Mouse (Mus musculus): Measurements from ENCODE around the gene Gm4981. TPM values are rescaled to one million over a fixed set of nuclear protein-coding genes. Genes with fewer than 3 reads are reported as not detected.

Gm4981 gene
- not detected in 2 replicates for polyA plus RNA-seq (2012; rRNA removed)

GRCm38 (mm10) chr10:58236613-58237012 is at the start of gene Gm4981:
TSS of gene Gm4981 (minus strand) at chr10:58236701.

GRCm38 (mm10) chr10:58255213-58255892 is 18.9 kb upstream of the Gm4981 start, which contains the start of gene Gcc2:
TSS of gene Gcc2 (plus strand) at chr10:58255497.

GRCm38 (mm10) chr10:58232641-58232969 is 3.9 kb downstream of the Gm4981 start, which contains the start of gene Duxf3:
TSS of gene Duxf3 (minus strand) at chr10:58232675.

GRCm38 (mm10) chr10:58224827-58225785 is 11.4 kb downstream of the Gm4981 start, which contains the start of gene AW822073:
TSS of gene AW822073 (minus strand) at chr10:58224930.

Other genes starting within 250 kb of the Gm4981 start
- not detected in 2 replicates for gene AW822073, start 11.8 kb downstream of the Gm4981 start, polyA plus RNA-seq (2012; rRNA removed)
- 0.07 TPM in 1 of 2 replicates, not detected in the other for gene Duxf3, start 4.0 kb downstream of the Gm4981 start, polyA plus RNA-seq (2012; rRNA removed)
- 8.9 and 12.7 TPM in 2 replicates for gene Gcc2, start 18.8 kb upstream of the Gm4981 start, polyA plus RNA-seq (2012; rRNA removed)
- gene Lims1, start 86.8 kb upstream of the Gm4981 start, polyA plus RNA-seq (2012; rRNA removed), result 7.9 and 12.9 TPM in 2 replicates
- 1.5 and 1.9 TPM in 2 replicates for gene Ranbp2, start 210.2 kb upstream of the Gm4981 start, polyA plus RNA-seq (2012; rRNA removed)

Data from colon, adult 2 months (tissue).